Mouse (Mus musculus): ENCODE data around the gene Treh.

- TF ChIP-seq GATA1 (IDR thresholded peaks at IDR 0.05; ENCODE audit: low read length) (no peak), TAL1 (IDR thresholded peaks at IDR 0.05; ENCODE audit: low read length) (no peak)
These were observed 48.6 kb upstream of the Treh start for GRCm38 (mm10) chr9:44624390-44624789.
